Mouse (Mus musculus) lung, postnatal 0 days (tissue): ENCODE results near the gene Saxo1. TPM values are rescaled to one million over a fixed set of nuclear protein-coding genes. Genes with fewer than 3 reads are reported as not detected.
A peak's percentile ranks its signal among the peaks of the same experiment; 100 is the strongest.

Source experiments
- ATAC-seq: fragments of 200-750 bp; cut with Nextera tagmentation; 2 replicates; pipeline ENCODE4 v1.8.0; 2017; ENCODE audit warnings: moderate library complexity
- DNase-seq: peaks from one replicate; pipeline ENCODE4 v3.0.0-alpha.2; 2016; ENCODE audit warnings: low spot score
- H3K27ac ChIP-seq: fragments of 300-500 bp; sonication (generic); 2 replicates; pipeline ENCODE4 v1.5.1; 2014; ENCODE audit warnings: antibody characterized with exemption, mild to moderate bottlenecking, low read length, mixed read lengths
- H3K27me3 ChIP-seq: fragments of 300-500 bp; sonication (generic); replicated peaks from 2 replicates; pipeline ENCODE4 v1.6.1; 2014; ENCODE audit warnings: low read length, mixed read lengths; ENCODE audit not compliant: insufficient read depth
- H3K36me3 ChIP-seq: fragments of 300-500 bp; sonication (generic); 2 replicates; pipeline ENCODE4 v1.6.1; 2014; ENCODE audit warnings: low read length, mixed read lengths; ENCODE audit not compliant: insufficient read depth
- H3K4me1 ChIP-seq: fragments of 300-500 bp; sonication (generic); 2 replicates; pipeline ENCODE4 v1.6.1; 2014; ENCODE audit warnings: antibody characterized with exemption, low read depth, low read length, mixed read lengths; ENCODE audit not compliant: insufficient read depth
- H3K4me2 ChIP-seq: fragments of 300-500 bp; sonication (generic); replicated peaks from 2 replicates; pipeline ENCODE4 v1.6.1; 2014; ENCODE audit warnings: low read depth, mild to moderate bottlenecking, low read length, moderate library complexity, mixed read lengths
- H3K4me3 ChIP-seq: fragments of 300-500 bp; sonication (generic); 2 replicates; pipeline ENCODE4 v1.5.1; 2014; ENCODE audit warnings: low read depth, low read length
- H3K9ac ChIP-seq: fragments of 300-500 bp; sonication (generic); replicated peaks from 2 replicates; pipeline ENCODE4 v1.6.1; 2014; ENCODE audit warnings: low read depth, mild to moderate bottlenecking
- H3K9me3 ChIP-seq: fragments of 300-500 bp; sonication (generic); 2 replicates; pipeline ENCODE4 v1.6.1; 2016; ENCODE audit warnings: low read length, mixed read lengths
- CTCF ChIP-seq: IDR thresholded peaks from 2 replicates; pipeline ENCODE4 v1.5.1; 2016; ENCODE audit warnings: antibody characterized with exemption, mild to moderate bottlenecking
- EP300 ChIP-seq: IDR thresholded peaks from 2 replicates; pipeline ENCODE4 v1.6.1; 2016; ENCODE audit warnings: antibody characterized with exemption, mild to moderate bottlenecking, control low read depth
- WGBS: fragments of 180-500 bp; shearing (Covaris S2); extraction: QIAGEN DNeasy Blood & Tissue Kit; methylation state at CpG from one replicate; pipeline ENCODE4 v1.1.7; 2014; 5-methylcytosine and 5-hydroxymethylcytosine counted together
- polyA plus RNA-seq: library from polyadenylated mRNA; unstranded; fragments of >200 nt; fragmentation: Nextera tagmentation; extraction: Ambion mirVana; gene quantifications from 2 replicates; pipeline ENCODE4 v1.2.1, GENCODE M21; 2015

Saxo1 gene
- polyA plus RNA-seq, 1 experiment from 2014 or later = 0.06 TPM

GRCm38 (mm10) chr4:86425581-86425980 lies 132.5 kb downstream of the Saxo1 start:
- Histone ChIP-seq H3K4me3 (no peak overlapping the region), H3K27me3 (no peaks in the 10 kb centered on the region), H3K4me1 (no peaks in the 10 kb centered on the region), H3K36me3 (no peaks in the 10 kb centered on the region), H3K9ac (no peak overlapping the region), H3K9me3 (no peaks in the 10 kb centered on the region), H3K4me2 (no peak overlapping the region), H3K27ac (no peak overlapping the region)
- ATAC-seq (no peak), DNase-seq (no peak)
- 52% methylated on average over 7 of the region's 7 CpGs for WGBS
- TF ChIP-seq EP300 (no peak), CTCF (no peak)

- no peaks in the 10 kb centered on the region for H3K27me3 ChIP-seq
- TF ChIP-seq EP300 = no peak
- ATAC-seq (no peak), DNase-seq (no peak)
- no peaks in the 10 kb centered on the region for H3K9me3 ChIP-seq
- H3K9ac ChIP-seq = no peak overlapping the region
- no peaks in the 10 kb centered on the region for H3K36me3 ChIP-seq
- H3K4me3 ChIP-seq = no peak overlapping the region
- no peaks in the 10 kb centered on the region for H3K4me1 ChIP-seq
- H3K27ac ChIP-seq = no peak overlapping the region
- H3K4me2 ChIP-seq = no peak overlapping the region
- WGBS = 72% methylated on average over 6 of the region's 6 CpGs
These were observed 135.5 kb downstream of the Saxo1 start for GRCm38 (mm10) chr4:86422586-86422985.

GRCm38 (mm10) chr4:86416401-86417025 lies 141.6 kb downstream of the Saxo1 start:
- H3K27ac ChIP-seq = no peak overlapping the region
- no peak overlapping the region for H3K4me2 ChIP-seq
- H3K9me3 ChIP-seq = no peaks in the 10 kb centered on the region
- no peaks in the 10 kb centered on the region for H3K36me3 ChIP-seq
- H3K27me3 ChIP-seq = no peaks in the 10 kb centered on the region
- no peak for DNase-seq
- 52% methylated on average over 15 of the region's 15 CpGs for WGBS
- TF ChIP-seq CTCF (no peak), EP300 (no peak)
- H3K9ac ChIP-seq = no peak overlapping the region
- no peak for ATAC-seq
- no peak overlapping the region for H3K4me3 ChIP-seq
- H3K4me1 ChIP-seq = no peaks in the 10 kb centered on the region

- H3K9me3 ChIP-seq = no peaks in the 10 kb centered on the region
- no peak overlapping the region for H3K4me3 ChIP-seq
- ATAC-seq = no peak
- H3K4me1 ChIP-seq = no peaks in the 10 kb centered on the region
- 67% methylated on average over 3 of the region's 3 CpGs for WGBS
- no peaks in the 10 kb centered on the region for H3K27me3 ChIP-seq
- H3K9ac ChIP-seq = no peak overlapping the region
- DNase-seq = no peak
- H3K36me3 ChIP-seq = no peaks in the 10 kb centered on the region
- H3K4me2 ChIP-seq = no peak overlapping the region
- TF ChIP-seq CTCF (no peak), EP300 (no peak)
- no peak overlapping the region for H3K27ac ChIP-seq
These were observed 144.7 kb downstream of the Saxo1 start for GRCm38 (mm10) chr4:86413388-86413787.

- H3K27ac ChIP-seq = peak overlapping the region; percentile 6; the same call in 1 of the 2 replicates
These were observed 147.2 kb downstream of the Saxo1 start for GRCm38 (mm10) chr4:86410946-86411345.

GRCm38 (mm10) chr4:86408421-86408820 lies 149.7 kb downstream of the Saxo1 start:
- TF ChIP-seq EP300 (no peak), CTCF (no peak)
- Histone ChIP-seq H3K9me3 (no peaks in the 10 kb centered on the region), H3K9ac (no peak overlapping the region), H3K4me3 (no peak overlapping the region), H3K36me3 (no peaks in the 10 kb centered on the region), H3K27ac (no peak overlapping the region), H3K4me2 (no peak overlapping the region), H3K27me3 (no peaks in the 10 kb centered on the region), H3K4me1 (no peaks in the 10 kb centered on the region)
- WGBS = 70% methylated on average over 9 of the region's 9 CpGs
- DNase-seq (no peak), ATAC-seq (no peak)

More at GRCm38 (mm10) chr4:86410946-86411345, 147.2 kb downstream of the Saxo1 start:
- 54% methylated on average over 3 of the region's 3 CpGs for WGBS
- H3K4me3 ChIP-seq = no peak overlapping the region
- no peaks in the 10 kb centered on the region for H3K4me1 ChIP-seq
- DNase-seq = peak; percentile 66
- no peaks in the 10 kb centered on the region for H3K9me3 ChIP-seq
- H3K27me3 ChIP-seq = no peaks in the 10 kb centered on the region
- TF ChIP-seq EP300 (no peak), CTCF (no peak)
- H3K36me3 ChIP-seq = no peaks in the 10 kb centered on the region
- no peak overlapping the region for H3K9ac ChIP-seq
- ATAC-seq = peak; percentile 87
- H3K4me2 ChIP-seq = no peak overlapping the region

- no peak for ATAC-seq
- TF ChIP-seq CTCF (no peak), EP300 (no peak)
These were observed 151.0 kb downstream of the Saxo1 start for GRCm38 (mm10) chr4:86407200-86407527.

More at GRCm38 (mm10) chr4:86407200-86407527, 151.0 kb downstream of the Saxo1 start:
- H3K4me2 ChIP-seq = no peak overlapping the region
- H3K36me3 ChIP-seq = no peaks in the 10 kb centered on the region
- no peaks in the 10 kb centered on the region for H3K4me1 ChIP-seq
- WGBS = 62% methylated on average over 3 of the region's 3 CpGs
- H3K27me3 ChIP-seq = no peaks in the 10 kb centered on the region
- H3K9me3 ChIP-seq = no peaks in the 10 kb centered on the region
- no peak overlapping the region for H3K4me3 ChIP-seq
- no peak overlapping the region for H3K27ac ChIP-seq
- DNase-seq = no peak
- no peak overlapping the region for H3K9ac ChIP-seq
